In the genomic region with DNA sequence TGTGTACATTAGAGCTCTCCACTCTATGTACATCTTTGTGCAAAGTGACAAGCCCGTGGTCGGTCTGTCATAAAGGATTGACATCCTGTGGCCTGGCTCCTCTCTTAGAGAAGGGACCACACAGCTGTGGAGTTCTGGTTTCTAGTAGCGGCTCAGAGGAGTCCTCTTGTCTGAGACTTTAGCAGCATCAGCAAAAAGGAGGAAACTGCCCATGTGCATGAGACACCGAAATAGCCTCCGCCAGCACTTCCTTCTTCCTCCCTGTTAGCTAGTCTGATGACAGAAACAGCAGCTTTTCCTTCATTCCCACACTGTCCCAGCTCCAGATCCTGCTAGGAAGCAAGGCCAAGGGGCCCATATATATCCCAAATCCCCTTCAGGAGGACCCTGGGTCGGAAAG, we compare ENCODE assay signal across 12 mouse cellular contexts. TPM values are rescaled to one million over a fixed set of nuclear protein-coding genes. Genes with fewer than 3 reads are reported as not detected.
DNase-seq lines count a peak whose midpoint lies in the region; ATAC-seq and TF ChIP-seq lines count a peak whose summit lies in the region.
"Had no signal": no experiment of that assay in that cellular context is flagged by ENCODE, and none has a peak within 500 bp of the region (broad histone marks: within the 10 kb centered on the region; RNA-seq: fewer than 3 reads in every experiment).

No protein-coding gene starts in this region.

- no peak overlapping the region for H3K4me2 ChIP-seq in heart, postnatal 0 days (ENCODE audit: low read depth, low read length)
- no peak overlapping the region for H3K4me2 ChIP-seq in stomach, embryonic 16.5 days (ENCODE audit: low read depth, low read length)
- H3K4me2 ChIP-seq: forebrain, embryonic 12.5 days; limb, embryonic 15.5 days had no signal

- no peak for TF ChIP-seq CTCF in heart, postnatal 0 days (IDR thresholded peaks at IDR 0.05; ENCODE audit: low read depth)
- no peak for TF ChIP-seq CTCF in liver, adult 2 months (IDR thresholded peaks at IDR 0.05; ENCODE audit: low read depth, low read length)

- H3K27ac ChIP-seq in heart, postnatal 0 days (ENCODE audit: low read depth), result no peak overlapping the region
- H3K27ac ChIP-seq in liver, adult 2 months (replicated peaks; ENCODE audit: insufficient read depth, low read depth, low read length), result peak overlapping the region; percentile 72
- H3K27ac ChIP-seq in stomach, embryonic 16.5 days (ENCODE audit: low read length), result 0 out of 2 replicates have a peak overlapping the region, but pooled peaks have one; percentile 11
- H3K27ac ChIP-seq: forebrain, embryonic 12.5 days; limb, embryonic 15.5 days had no signal

- H3K9ac ChIP-seq in heart, postnatal 0 days (replicated peaks; ENCODE audit: low read depth, low read length), result no peak overlapping the region
- no peak overlapping the region for H3K9ac ChIP-seq in liver, adult 2 months (ENCODE audit: low read depth, low read length)
- no peak overlapping the region for H3K9ac ChIP-seq in stomach, embryonic 16.5 days (ENCODE audit: low read length)
- H3K9ac ChIP-seq: forebrain, embryonic 12.5 days; limb, embryonic 15.5 days had no signal

- peak; percentile 11 for DNase-seq in heart, postnatal 0 days (ENCODE audit: low spot score)
- DNase-seq in heart, postnatal 25 days (ENCODE audit: low spot score), result no peak
- DNase-seq in right cerebral cortex, adult 18-20 months, result peak; percentile 53
- no peak for DNase-seq in right cerebral cortex, postnatal 4 days
- peak; percentile 46 for DNase-seq in liver, adult 2 months (ENCODE audit: extremely low read depth, low read depth, low spot score)
- no peak for DNase-seq in B cell, adult 2 months
- DNase-seq in left cerebral cortex, postnatal 10 days (ENCODE audit: extremely low spot score in 1 of 2, low spot score in 2 of 2), result no peak

- H3K4me1 ChIP-seq in heart, postnatal 0 days (ENCODE audit: control insufficient read depth, insufficient read depth), result no peaks in the 10 kb centered on the region
- peaks cover 2% of the 10 kb centered on the region; the same call in 1 of the 2 replicates for H3K4me1 ChIP-seq in liver, adult 2 months (ENCODE audit: control insufficient read depth, insufficient read depth, low read length)
- peaks cover 10% of the 10 kb centered on the region; the same call in 1 of the 2 replicates for H3K4me1 ChIP-seq in stomach, embryonic 16.5 days (ENCODE audit: control insufficient read depth, insufficient read depth, low read length)

- no peaks in the 10 kb centered on the region for H3K9me3 ChIP-seq in heart, postnatal 0 days (replicated peaks; ENCODE audit: control insufficient read depth, low read length)
- H3K9me3 ChIP-seq in stomach, embryonic 16.5 days (replicated peaks; ENCODE audit: control insufficient read depth, low read length), result no peaks in the 10 kb centered on the region
- H3K9me3 ChIP-seq: forebrain, embryonic 12.5 days; limb, embryonic 15.5 days had no signal

- no peaks in the 10 kb centered on the region for H3K36me3 ChIP-seq in heart, postnatal 0 days (replicated peaks; ENCODE audit: control insufficient read depth, insufficient read depth, low read length)
- H3K36me3 ChIP-seq in liver, adult 2 months (ENCODE audit: control insufficient read depth, insufficient read depth, low read length), result no peaks in the 10 kb centered on the region
- H3K36me3 ChIP-seq in stomach, embryonic 16.5 days (ENCODE audit: control insufficient read depth, insufficient read depth, low read length), result no peaks in the 10 kb centered on the region
- H3K36me3 ChIP-seq: forebrain, embryonic 12.5 days; limb, embryonic 15.5 days had no signal

- no peaks in the 10 kb centered on the region for H3K79me2 ChIP-seq in liver, adult 2 months (ENCODE audit: control insufficient read depth, insufficient read depth, low read length)

- ATAC-seq in heart, postnatal 0 days (ENCODE audit: insufficient read depth, low read depth), result no peak
- no peak for ATAC-seq in stomach, embryonic 16.5 days (ENCODE audit: insufficient read depth, low FRiP score)

- intact Hi-C loops in heart, postnatal 25 days (cut with DNase I), result no loop called here
- intact Hi-C loops in left cerebral cortex, postnatal 10 days (cut with DNase I), result no loop called here

- H3K4me3 ChIP-seq in heart, postnatal 0 days (ENCODE audit: low read depth, low read length), result no peak overlapping the region
- no peak overlapping the region for H3K4me3 ChIP-seq in liver, adult 2 months (ENCODE audit: insufficient read depth, low read depth, low read length)
- no peak overlapping the region for H3K4me3 ChIP-seq in stomach, embryonic 16.5 days (replicated peaks; ENCODE audit: low read length)
- H3K4me3 ChIP-seq: forebrain, embryonic 12.5 days; limb, embryonic 15.5 days had no signal

- WGBS in heart, postnatal 0 days, result 55% methylated on average over 6 of the region's 6 CpGs
- 65% methylated on average over 6 of the region's 6 CpGs for WGBS in liver, adult 2 months
- WGBS in stomach, embryonic 16.5 days, result 61% methylated on average over 6 of the region's 6 CpGs

- TF ChIP-seq POLR2A in liver, adult 2 months (IDR thresholded peaks at IDR 0.05; ENCODE audit: extremely low read depth, insufficient read depth, low read length), result no peak

- no peaks in the 10 kb centered on the region for H3K27me3 ChIP-seq in heart, postnatal 0 days (ENCODE audit: control insufficient read depth, insufficient read depth, low read length)
- H3K27me3 ChIP-seq in liver, adult 2 months (ENCODE audit: control insufficient read depth, insufficient read depth, low read length), result no peaks in the 10 kb centered on the region
- no peaks in the 10 kb centered on the region for H3K27me3 ChIP-seq in stomach, embryonic 16.5 days (ENCODE audit: control insufficient read depth, insufficient read depth, low read length)
- H3K27me3 ChIP-seq: forebrain, embryonic 12.5 days; limb, embryonic 15.5 days had no signal

- no peak for TF ChIP-seq EP300 in heart, postnatal 0 days (IDR thresholded peaks at IDR 0.05; ENCODE audit: low read depth)

RNA-seq across cellular contexts. Expression of a gene that starts 25.4 kb away (rescaled TPM):
- total RNA-seq in heart, postnatal 0 days (2014; rRNA removed; ENCODE audit: low replicate concordance), result 3.1 and 3.2 TPM in 2 replicates
- polyA plus RNA-seq in heart, postnatal 0 days (2015; fragmentation: Nextera tagmentation; extraction: Ambion mirVana), result 1.2 and 1.3 TPM in 2 replicates
- 1 to 10 TPM; 2.4 to 2.8 TPM for total RNA-seq in heart, postnatal 25 days (2021)
- total RNA-seq in liver, adult 2 months (2014; rRNA removed), result 1.0 and 1.8 TPM in 2 replicates
- 2.2 and 2.9 TPM in 2 replicates for polyA plus RNA-seq in liver, adult 2 months (2012; rRNA removed)
- 9.9 and 10.2 TPM in 2 replicates for polyA plus RNA-seq in stomach, embryonic 16.5 days (2015; fragmentation: Nextera tagmentation; extraction: Ambion mirVana)
- total RNA-seq in left cerebral cortex, postnatal 10 days (2021), result 10 to 100 TPM; 62.2 to 67.9 TPM

RNA-seq across cellular contexts. Expression of a gene that starts 44.4 kb away (rescaled TPM):
- total RNA-seq in heart, postnatal 0 days (2014; rRNA removed; ENCODE audit: low replicate concordance), result not detected in 2 replicates
- polyA plus RNA-seq in heart, postnatal 0 days (2015; fragmentation: Nextera tagmentation; extraction: Ambion mirVana), result not detected in 2 replicates
- not detected for total RNA-seq in heart, postnatal 25 days (2021)
- 5.6 and 7.9 TPM in 2 replicates for total RNA-seq in liver, adult 2 months (2014; rRNA removed)
- 12.4 and 12.9 TPM in 2 replicates for polyA plus RNA-seq in liver, adult 2 months (2012; rRNA removed)
- 0.88 and 1.2 TPM in 2 replicates for polyA plus RNA-seq in stomach, embryonic 16.5 days (2015; fragmentation: Nextera tagmentation; extraction: Ambion mirVana)
- not detected for total RNA-seq in left cerebral cortex, postnatal 10 days (2021)
- total RNA-seq: heart, adult 8-10 months had no signal
- polyA plus RNA-seq: forebrain, embryonic 12.5 days; stomach, embryonic 14.5 days had no signal

RNA-seq across cellular contexts. Expression of a gene that starts 57.6 kb away (rescaled TPM):
- not detected in 2 replicates for total RNA-seq in heart, postnatal 0 days (2014; rRNA removed; ENCODE audit: low replicate concordance)
- polyA plus RNA-seq in heart, postnatal 0 days (2015; fragmentation: Nextera tagmentation; extraction: Ambion mirVana), result 0.15 TPM in 1 of 2 replicates, not detected in the other
- total RNA-seq in heart, postnatal 25 days (2021), result not detected
- total RNA-seq in liver, adult 2 months (2014; rRNA removed), result not detected in 2 replicates
- polyA plus RNA-seq in liver, adult 2 months (2012; rRNA removed), result not detected in 2 replicates
- not detected in 2 replicates for polyA plus RNA-seq in stomach, embryonic 16.5 days (2015; fragmentation: Nextera tagmentation; extraction: Ambion mirVana)
- total RNA-seq in left cerebral cortex, postnatal 10 days (2021), result not detected
- polyA plus RNA-seq: forebrain, embryonic 12.5 days; limb, embryonic 15.5 days; stomach, embryonic 14.5 days had no signal

RNA-seq across cellular contexts. Expression of a gene that starts 57.7 kb away (rescaled TPM):
- not detected in 2 replicates for total RNA-seq in heart, postnatal 0 days (2014; rRNA removed; ENCODE audit: low replicate concordance)
- polyA plus RNA-seq in heart, postnatal 0 days (2015; fragmentation: Nextera tagmentation; extraction: Ambion mirVana), result 0.10 and 0.11 TPM in 2 replicates
- total RNA-seq in heart, postnatal 25 days (2021), result not detected
- total RNA-seq in liver, adult 2 months (2014; rRNA removed), result not detected in 2 replicates
- polyA plus RNA-seq in liver, adult 2 months (2012; rRNA removed), result not detected in 2 replicates
- polyA plus RNA-seq in stomach, embryonic 16.5 days (2015; fragmentation: Nextera tagmentation; extraction: Ambion mirVana), result 0.15 and 0.19 TPM in 2 replicates
- total RNA-seq in left cerebral cortex, postnatal 10 days (2021), result under 1 TPM; 0.15 to 0.22 TPM
- total RNA-seq: heart, adult 8-10 months had no signal
- polyA plus RNA-seq: forebrain, embryonic 12.5 days had no signal

Comparison
In these comparisons a context has a peak if more than half of its experiments do, and no peak if none do; other contexts are left out.
1. DNase-seq: peak in heart, postnatal 0 days (single experiment), right cerebral cortex, adult 18-20 months (single experiment) and liver, adult 2 months (single experiment); none in heart, postnatal 25 days (single experiment), right cerebral cortex, postnatal 4 days (single experiment), B cell, adult 2 months (0 of 2) and left cerebral cortex, postnatal 10 days (0 of 2).
2. RNA of a gene that starts 25.4 kb away (total RNA-seq): 62.2 to 67.9 TPM in left cerebral cortex, postnatal 10 days; 3.1 to 3.2 TPM in heart, postnatal 0 days, 2.4 to 2.8 TPM in heart, postnatal 25 days and 1.0 to 1.8 TPM in liver, adult 2 months; every median in the first group is over 10 times any median in the second.